Mouse (Mus musculus): ENCODE measurements around the gene Fzd9. TPM values are rescaled to one million over a fixed set of nuclear protein-coding genes. Genes with fewer than 3 reads are reported as not detected.
"Not testable (repeated sequence)": the region's sequence is repeated elsewhere in the genome, so short reads cannot be mapped to it uniquely, and the experiment has no call there.

Fzd9 gene
- total and polyA plus RNA-seq, 2 experiments from 2014 or later: 2.4 to 3.3 TPM

DNA sequence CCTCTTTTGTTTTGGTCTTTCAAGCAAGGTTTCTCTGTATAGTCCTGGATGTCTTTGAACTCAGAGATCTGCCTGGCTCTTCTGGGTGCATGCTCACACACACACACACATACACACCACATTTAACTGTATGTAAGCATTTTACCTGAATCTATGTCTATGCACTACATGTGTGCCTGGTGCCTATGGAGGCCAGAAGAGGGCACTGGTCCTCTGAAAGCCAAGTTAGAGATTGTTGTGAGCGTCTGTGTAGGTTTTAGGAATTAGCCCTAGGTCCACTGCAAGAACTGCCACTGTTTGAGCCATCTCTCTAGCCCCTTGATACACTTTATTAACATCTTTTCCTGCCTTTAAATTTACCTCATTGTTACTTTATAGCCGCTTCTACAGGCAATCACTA lies 12.2 kb downstream of the Fzd9 start:
- TF ChIP-seq EP300 (IDR thresholded peaks at IDR 0.05; ENCODE audit: low read depth) (no peak), CTCF (IDR thresholded peaks at IDR 0.05; ENCODE audit: low read depth) (peak; percentile 53)
- Histone ChIP-seq H3K9ac (replicated peaks; ENCODE audit: low read depth, low read length) (no peak overlapping the region), H3K9me3 (replicated peaks; ENCODE audit: control insufficient read depth, low read length) (no peaks in the 10 kb centered on the region), H3K27ac (ENCODE audit: low read depth) (no peak overlapping the region), H3K4me2 (ENCODE audit: low read depth, low read length) (no peak overlapping the region), H3K4me1 (ENCODE audit: control insufficient read depth, insufficient read depth) (peaks cover 17% of the 10 kb centered on the region), H3K4me3 (ENCODE audit: low read depth, low read length) (no peak overlapping the region), H3K27me3 (ENCODE audit: control insufficient read depth, insufficient read depth, low read length) (no peaks in the 10 kb centered on the region), H3K36me3 (replicated peaks; ENCODE audit: control insufficient read depth, insufficient read depth, low read length) (peaks cover 98% of the 10 kb centered on the region)
- peak; percentile 26 for DNase-seq (ENCODE audit: low spot score)
- no peak for ATAC-seq (ENCODE audit: insufficient read depth, low read depth)
- 73% methylated on average over 2 of the region's 2 CpGs for WGBS

GRCm38 (mm10) chr5:135236571-135236970 lies 14.5 kb downstream of the Fzd9 start:
- TF ChIP-seq EP300 (IDR thresholded peaks at IDR 0.05; ENCODE audit: low read depth): no peak
- peak; percentile 80 for TF ChIP-seq CTCF (IDR thresholded peaks at IDR 0.05; ENCODE audit: low read depth)
- Histone ChIP-seq H3K4me1 (ENCODE audit: control insufficient read depth, insufficient read depth) (peaks cover 9% of the 10 kb centered on the region), H3K9me3 (replicated peaks; ENCODE audit: control insufficient read depth, low read length) (no peaks in the 10 kb centered on the region), H3K9ac (replicated peaks; ENCODE audit: low read depth, low read length) (no peak overlapping the region), H3K4me2 (ENCODE audit: low read depth, low read length) (no peak overlapping the region), H3K27me3 (ENCODE audit: control insufficient read depth, insufficient read depth, low read length) (no peaks in the 10 kb centered on the region), H3K36me3 (replicated peaks; ENCODE audit: control insufficient read depth, insufficient read depth, low read length) (peaks cover 98% of the 10 kb centered on the region), H3K4me3 (ENCODE audit: low read depth, low read length) (no peak overlapping the region), H3K27ac (ENCODE audit: low read depth) (no peak overlapping the region)
- peak; percentile 58 for DNase-seq (ENCODE audit: low spot score)
- ATAC-seq (ENCODE audit: insufficient read depth, low read depth): no peak
- WGBS: 40% methylated on average over 2 of the region's 2 CpGs

DNA sequence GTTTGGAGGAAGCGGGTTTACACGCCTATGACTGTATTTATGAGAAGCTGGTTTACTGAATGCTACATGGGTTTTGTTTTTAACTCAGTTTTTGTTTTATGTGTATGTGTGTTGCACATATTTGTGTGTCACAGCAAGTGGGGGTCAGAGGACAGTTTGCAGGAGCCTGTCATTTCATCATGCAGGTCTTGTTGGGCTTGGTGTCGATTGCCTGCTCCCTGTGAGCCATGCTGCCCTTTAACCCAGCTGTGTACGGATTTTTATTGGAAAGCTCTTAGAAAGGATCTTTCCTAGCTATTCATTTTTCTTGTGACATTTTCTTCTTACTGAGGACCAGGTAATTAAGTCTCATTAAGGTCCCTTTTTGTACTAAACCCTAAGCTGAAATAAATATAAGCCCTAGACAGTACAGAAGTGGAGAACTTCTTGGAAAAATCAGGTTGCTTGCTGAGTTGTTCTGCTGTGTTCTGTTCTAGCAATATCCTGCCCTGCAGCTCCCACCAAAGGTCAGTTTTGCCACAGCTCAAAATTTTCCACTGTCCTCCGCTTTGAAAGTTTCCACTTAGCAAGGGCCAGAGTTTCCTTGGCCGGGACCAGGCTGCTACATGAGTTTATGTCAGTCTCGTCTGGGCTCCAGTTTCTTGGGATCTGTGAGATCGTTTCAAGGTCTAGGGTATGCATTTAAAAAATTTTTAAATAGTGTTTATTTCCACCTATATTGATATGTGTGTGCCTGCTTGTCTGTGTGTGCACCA lies 17.7 kb downstream of the Fzd9 start:
- DNase-seq (ENCODE audit: low spot score) (no peak), ATAC-seq (ENCODE audit: insufficient read depth, low read depth) (no peak)
- WGBS: 80% methylated on average over 8 of the region's 8 CpGs
- Histone ChIP-seq H3K4me3 (ENCODE audit: low read depth, low read length) (no peak overlapping the region), H3K4me2 (ENCODE audit: low read depth, low read length) (no peak overlapping the region), H3K27ac (ENCODE audit: low read depth) (no peak overlapping the region), H3K4me1 (ENCODE audit: control insufficient read depth, insufficient read depth) (no peaks in the 10 kb centered on the region), H3K9ac (replicated peaks; ENCODE audit: low read depth, low read length) (no peak overlapping the region), H3K36me3 (replicated peaks; ENCODE audit: control insufficient read depth, insufficient read depth, low read length) (peaks cover 94% of the 10 kb centered on the region), H3K9me3 (replicated peaks; ENCODE audit: control insufficient read depth, low read length) (no peaks in the 10 kb centered on the region), H3K27me3 (ENCODE audit: control insufficient read depth, insufficient read depth, low read length) (no peaks in the 10 kb centered on the region)
- TF ChIP-seq CTCF (IDR thresholded peaks at IDR 0.05; ENCODE audit: low read depth) (no peak), EP300 (IDR thresholded peaks at IDR 0.05; ENCODE audit: low read depth) (no peak)

DNA sequence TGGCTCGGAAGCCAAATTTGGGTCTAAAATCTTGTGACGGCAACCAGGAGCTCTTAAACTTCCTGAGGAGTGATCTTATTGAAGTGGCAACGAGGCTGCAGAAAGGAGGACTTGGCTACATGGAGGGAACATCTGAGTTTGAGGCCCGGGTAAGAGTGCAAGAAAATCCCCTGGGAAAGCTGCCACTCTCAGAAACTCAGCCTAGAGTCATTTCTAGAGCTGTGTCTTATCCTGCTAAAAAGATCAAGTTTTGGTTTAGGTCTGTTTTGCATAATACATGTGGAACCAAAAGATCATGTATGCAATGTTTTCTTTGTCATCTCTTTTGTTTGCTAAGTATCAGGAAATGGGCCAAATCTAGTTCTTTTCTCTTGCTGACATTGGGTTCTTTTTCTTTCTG lies 20.8 kb downstream of the Fzd9 start:
- Histone ChIP-seq H3K9me3 (replicated peaks; ENCODE audit: control insufficient read depth, low read length) (no peaks in the 10 kb centered on the region), H3K4me2 (ENCODE audit: low read depth, low read length) (no peak overlapping the region), H3K4me3 (ENCODE audit: low read depth, low read length) (no peak overlapping the region), H3K27me3 (ENCODE audit: control insufficient read depth, insufficient read depth, low read length) (no peaks in the 10 kb centered on the region), H3K36me3 (replicated peaks; ENCODE audit: control insufficient read depth, insufficient read depth, low read length) (peaks cover 90% of the 10 kb centered on the region), H3K27ac (ENCODE audit: low read depth) (no peak overlapping the region), H3K9ac (replicated peaks; ENCODE audit: low read depth, low read length) (no peak overlapping the region), H3K4me1 (ENCODE audit: control insufficient read depth, insufficient read depth) (no peaks in the 10 kb centered on the region)
- WGBS: 63% methylated on average over 4 of the region's 4 CpGs
- DNase-seq (ENCODE audit: low spot score): no peak
- TF ChIP-seq EP300 (IDR thresholded peaks at IDR 0.05; ENCODE audit: low read depth) (no peak), CTCF (IDR thresholded peaks at IDR 0.05; ENCODE audit: low read depth) (no peak)
- no peak for ATAC-seq (ENCODE audit: insufficient read depth, low read depth)

DNA sequence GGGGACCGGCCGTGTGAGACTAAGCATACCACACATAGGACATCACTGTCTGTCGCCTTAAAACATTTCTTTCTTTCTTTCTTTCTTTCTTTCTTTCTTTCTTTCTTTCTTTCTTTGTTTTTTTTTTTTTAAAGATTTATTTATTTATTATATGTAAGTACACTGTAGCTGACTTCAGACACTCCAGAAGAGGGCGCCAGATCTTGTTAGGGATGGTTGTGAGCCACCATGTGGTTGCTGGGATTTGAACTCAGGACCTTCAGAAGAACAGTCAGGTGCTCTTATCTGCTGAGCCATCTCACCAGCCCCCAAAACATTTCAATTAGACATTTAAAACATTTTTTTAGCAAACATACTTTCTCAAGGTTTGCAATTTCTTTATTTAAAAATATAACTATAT lies 25.2 kb downstream of the Fzd9 start:
- not testable (repeated sequence) for H3K4me3 ChIP-seq (ENCODE audit: low read depth, low read length); H3K27ac ChIP-seq (ENCODE audit: low read depth); H3K4me1 ChIP-seq (ENCODE audit: control insufficient read depth, insufficient read depth); H3K9ac ChIP-seq (replicated peaks; ENCODE audit: low read depth, low read length); H3K9me3 ChIP-seq (replicated peaks; ENCODE audit: control insufficient read depth, low read length); DNase-seq (ENCODE audit: low spot score); ATAC-seq (ENCODE audit: insufficient read depth, low read depth); H3K27me3 ChIP-seq (ENCODE audit: control insufficient read depth, insufficient read depth, low read length); H3K4me2 ChIP-seq (ENCODE audit: low read depth, low read length)
- H3K36me3 ChIP-seq (replicated peaks; ENCODE audit: control insufficient read depth, insufficient read depth, low read length): peaks cover 81% of the 10 kb centered on the region
- WGBS: 91% methylated on average over 4 of the region's 4 CpGs

GRCm38 (mm10) chr5:135224169-135224568 lies 26.9 kb downstream of the Fzd9 start:
- Histone ChIP-seq H3K27ac (ENCODE audit: low read depth) (no peak overlapping the region), H3K9me3 (replicated peaks; ENCODE audit: control insufficient read depth, low read length) (no peaks in the 10 kb centered on the region), H3K27me3 (ENCODE audit: control insufficient read depth, insufficient read depth, low read length) (no peaks in the 10 kb centered on the region), H3K4me3 (ENCODE audit: low read depth, low read length) (no peak overlapping the region), H3K4me2 (ENCODE audit: low read depth, low read length) (no peak overlapping the region), H3K36me3 (replicated peaks; ENCODE audit: control insufficient read depth, insufficient read depth, low read length) (peaks cover 80% of the 10 kb centered on the region), H3K9ac (replicated peaks; ENCODE audit: low read depth, low read length) (no peak overlapping the region), H3K4me1 (ENCODE audit: control insufficient read depth, insufficient read depth) (no peaks in the 10 kb centered on the region)
- ATAC-seq (ENCODE audit: insufficient read depth, low read depth): no peak
- no peak for DNase-seq (ENCODE audit: low spot score)
- WGBS: 91% methylated on average over 3 of the region's 3 CpGs
- no peak for TF ChIP-seq CTCF (IDR thresholded peaks at IDR 0.05; ENCODE audit: low read depth)
- no peak for TF ChIP-seq EP300 (IDR thresholded peaks at IDR 0.05; ENCODE audit: low read depth)

Data from heart, postnatal 0 days (tissue).